Mouse (Mus musculus) thymus, postnatal 10 days (tissue): ENCODE measurements around the gene Ccnl1.

Experiments
- DNase-seq, 2 experiments: peaks; one replicate each; pipeline ENCODE4 v3.0.0; 2021; ENCODE audit warnings: low spot score in 2 of 2

The Ccnl1 gene

DNA sequence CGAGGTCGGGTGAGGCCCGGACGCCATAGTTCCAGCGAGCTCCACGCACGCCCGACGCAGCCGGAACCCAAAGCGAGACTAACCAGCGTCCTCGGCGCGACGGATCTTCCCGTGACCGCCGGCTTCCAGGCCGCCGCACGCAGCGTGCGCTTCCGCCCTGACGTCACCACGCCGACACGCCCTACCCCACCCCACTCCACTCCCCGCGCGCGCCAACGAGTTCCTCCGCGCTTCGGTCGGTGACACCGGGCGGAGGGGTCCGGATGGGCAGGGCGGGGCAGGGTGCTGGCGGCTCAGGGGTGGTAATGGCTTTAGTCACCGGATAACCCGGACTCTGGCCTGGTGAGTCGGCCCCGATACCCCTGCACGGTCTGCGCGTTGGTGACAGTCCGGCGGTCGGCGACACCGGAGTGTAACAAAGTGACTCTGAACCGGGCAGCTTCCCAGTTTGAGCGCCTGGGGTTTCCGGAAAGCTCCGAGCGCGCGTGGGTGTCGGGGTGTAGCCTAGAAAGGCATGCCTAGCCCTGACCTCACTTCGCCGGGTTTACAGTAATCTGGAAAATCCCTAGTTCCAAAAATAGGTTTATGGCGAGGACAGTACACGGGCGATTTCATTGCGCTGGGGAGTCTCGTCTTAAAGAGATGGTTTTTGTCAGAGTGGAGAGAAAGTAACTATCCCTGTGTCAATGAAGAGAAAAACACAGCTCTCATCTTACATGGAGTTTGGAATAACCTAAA, at the start of gene Ccnl1:
Gene Ccnl1 (minus strand): TSS at position 148 of the 738 bp plus-strand sequence.
- DNase-seq: peak; percentile 94 to 96

DNA sequence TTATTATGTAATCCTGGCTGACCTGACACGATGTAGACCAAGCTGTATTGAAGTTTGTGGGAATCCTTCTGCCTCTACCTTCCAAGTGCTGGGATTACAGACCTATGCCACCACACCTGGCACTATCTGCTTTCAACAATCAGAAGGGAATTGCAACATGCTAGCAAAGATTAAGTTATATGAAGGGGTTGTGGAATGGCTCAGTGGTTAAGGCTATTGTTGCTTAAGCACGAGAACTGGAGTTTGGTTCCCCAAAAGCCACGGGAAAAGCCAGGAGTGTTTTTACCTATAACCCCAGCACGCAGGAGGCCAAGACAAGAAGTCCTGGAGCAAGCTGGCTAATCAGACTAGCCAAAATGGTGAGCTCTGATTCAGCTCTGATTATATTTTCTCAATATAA, 46.9 kb upstream of the Ccnl1 start:
- no peak for DNase-seq

DNA sequence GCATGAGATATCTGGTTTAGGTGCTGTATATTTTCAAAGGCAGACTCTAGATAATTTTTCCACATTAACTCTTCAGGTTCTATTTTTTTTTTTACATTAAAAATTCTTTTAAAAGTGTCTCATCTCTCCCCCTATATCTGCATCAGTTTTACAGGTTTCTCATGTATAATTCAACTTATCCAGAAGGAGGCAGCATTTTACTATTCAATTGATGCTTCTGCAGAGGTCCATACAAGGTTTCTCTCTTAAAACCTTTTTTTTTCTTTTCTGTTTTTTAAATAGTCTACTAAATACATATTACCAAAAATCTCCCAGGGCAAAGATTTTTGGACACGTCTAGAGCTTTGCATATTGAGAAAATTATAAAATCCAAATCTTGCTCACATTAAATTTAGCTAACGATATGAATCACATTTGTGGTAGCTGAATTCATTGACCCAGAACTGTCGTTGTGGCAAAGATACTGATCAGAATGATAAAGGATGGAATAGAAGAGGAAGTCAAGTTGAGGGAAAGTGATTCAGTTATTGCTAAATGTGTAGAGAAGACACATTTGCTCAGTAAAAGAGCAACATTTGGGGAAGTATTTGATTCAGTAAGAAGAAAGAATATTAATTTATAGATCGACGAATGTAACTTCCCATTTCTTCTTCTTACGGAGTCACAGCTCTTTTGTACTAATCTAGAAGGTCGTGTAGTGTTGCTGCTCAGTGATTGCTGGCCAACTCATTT, 46.3 kb upstream of the Ccnl1 start:
- DNase-seq: no peak

DNA sequence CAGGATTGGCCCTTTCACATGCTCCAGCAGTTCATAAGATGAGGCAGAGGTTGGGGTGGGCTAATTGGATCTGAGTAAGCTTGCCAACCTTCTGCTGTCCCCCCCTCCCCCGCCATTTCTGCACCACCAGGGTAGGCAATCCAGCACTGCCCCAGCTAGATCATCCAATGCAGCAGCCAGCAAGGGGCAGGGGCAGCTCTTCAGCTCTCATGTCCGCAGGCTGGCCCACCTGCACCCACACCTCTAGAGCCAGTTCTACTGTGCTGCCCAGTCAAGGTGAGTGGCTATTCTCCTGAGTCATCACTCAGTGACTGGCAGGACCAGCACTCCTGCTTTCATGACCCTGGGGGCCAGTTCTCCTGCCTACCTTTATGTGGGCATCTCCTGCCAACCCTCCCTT, 42.4 kb upstream of the Ccnl1 start:
- DNase-seq: no peak

DNA sequence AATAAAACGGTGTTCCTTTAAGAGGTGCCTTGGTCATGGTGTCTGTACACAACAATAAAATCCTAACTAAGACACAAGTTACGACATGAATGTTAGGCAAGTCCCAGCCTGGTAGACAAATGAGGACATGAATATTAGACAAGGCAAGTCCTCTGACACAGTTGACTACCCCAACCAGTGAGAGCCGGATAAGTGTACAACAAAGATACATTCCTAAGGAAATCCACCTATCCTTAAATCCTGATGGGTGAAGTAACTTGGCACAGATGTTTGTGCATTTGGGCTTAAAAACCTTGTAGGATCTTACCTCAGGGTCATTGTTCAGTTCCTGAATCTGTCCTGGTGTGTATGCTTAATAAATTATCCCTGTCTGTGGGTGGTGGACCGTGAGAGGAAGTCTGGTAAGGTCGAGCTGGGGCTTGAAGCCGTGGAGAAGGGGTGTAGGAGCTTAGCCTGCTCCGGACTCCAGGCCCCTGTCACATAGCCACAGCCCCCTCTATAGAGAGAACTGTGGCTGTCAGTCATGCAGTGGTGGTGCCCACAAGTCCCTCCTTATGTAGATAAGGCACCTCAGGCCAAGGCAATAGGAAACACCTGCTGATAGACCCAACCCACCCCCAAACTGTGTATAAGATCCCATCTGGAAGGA, 39.4 kb upstream of the Ccnl1 start:
- DNase-seq: no peak

DNA sequence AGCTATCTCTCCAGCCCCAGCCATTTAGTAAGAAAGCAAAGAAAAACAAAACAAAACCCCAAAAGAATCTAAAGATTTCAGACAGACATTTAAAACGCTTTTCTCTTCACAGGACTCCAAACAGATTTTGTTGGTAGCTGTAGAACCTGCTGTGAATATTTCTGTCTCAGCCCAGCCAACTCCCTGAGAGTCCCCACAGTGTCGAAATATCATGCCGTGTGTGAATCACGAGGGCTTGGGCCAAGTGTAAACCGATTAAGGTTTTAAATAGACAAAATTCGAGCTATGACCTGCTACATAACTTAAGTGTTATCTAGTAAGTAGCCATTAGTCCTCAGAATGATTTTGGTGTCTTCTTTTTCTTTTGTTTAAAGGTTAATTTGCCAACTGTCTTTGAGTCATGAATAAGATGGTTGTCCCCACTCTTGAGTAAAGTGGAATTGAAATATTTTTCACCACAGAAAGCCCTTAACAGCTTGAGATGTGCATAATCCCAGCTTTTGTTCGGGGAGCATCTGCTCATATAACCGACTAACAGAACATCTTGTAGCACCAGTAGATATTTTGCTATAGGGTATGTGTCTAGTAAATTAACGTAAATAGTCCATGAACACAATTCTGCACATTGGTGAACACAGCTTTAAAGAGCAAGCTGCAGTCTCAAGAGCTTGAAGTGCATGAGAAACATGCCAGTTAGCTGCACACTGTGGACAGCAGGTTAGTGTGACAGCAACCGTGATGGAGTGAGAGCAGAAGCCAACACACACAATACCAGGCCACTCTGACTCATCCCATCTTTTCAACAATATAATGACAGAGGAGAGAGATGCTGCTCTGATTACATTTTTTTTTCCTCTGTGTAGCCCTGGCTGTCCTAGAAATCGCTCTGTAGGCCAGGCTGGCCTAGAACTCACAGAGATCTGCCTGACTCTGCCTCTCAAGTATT, 34.6 kb upstream of the Ccnl1 start:
- no peak for DNase-seq

DNA sequence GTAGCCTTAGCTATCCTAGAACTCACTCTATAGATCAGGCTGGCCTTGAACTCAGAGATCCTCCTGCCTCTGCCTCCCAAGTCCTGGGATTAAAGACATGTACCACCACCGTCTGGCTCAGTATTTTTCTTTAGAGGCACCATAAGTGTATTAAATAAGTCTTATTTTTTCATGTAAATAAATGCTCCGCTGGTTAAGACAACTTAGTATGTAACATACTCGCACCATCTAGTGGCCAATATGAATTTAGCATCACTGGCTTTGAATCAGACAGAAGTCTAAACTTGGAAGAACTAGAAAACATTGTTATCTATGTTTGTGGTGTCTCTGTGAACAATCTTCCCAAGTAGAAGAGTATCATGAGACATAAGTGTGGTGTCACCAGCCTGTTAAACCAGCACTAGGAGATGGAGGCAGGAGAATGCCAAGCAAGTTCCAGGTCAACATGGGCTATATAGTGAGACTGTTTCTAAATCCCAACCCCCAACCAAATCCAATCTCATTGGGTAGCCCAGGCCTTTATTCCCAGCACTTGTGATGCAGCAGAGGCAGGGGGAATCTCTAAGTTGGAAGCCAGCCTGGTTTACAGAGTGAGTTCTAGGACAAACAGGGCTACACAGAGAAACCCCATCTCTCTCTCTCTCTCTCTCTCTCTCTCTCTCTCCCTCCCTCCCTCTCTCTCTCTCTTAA, 33.1 kb upstream of the Ccnl1 start:
- peak; percentile 9 to 42 for DNase-seq

DNA sequence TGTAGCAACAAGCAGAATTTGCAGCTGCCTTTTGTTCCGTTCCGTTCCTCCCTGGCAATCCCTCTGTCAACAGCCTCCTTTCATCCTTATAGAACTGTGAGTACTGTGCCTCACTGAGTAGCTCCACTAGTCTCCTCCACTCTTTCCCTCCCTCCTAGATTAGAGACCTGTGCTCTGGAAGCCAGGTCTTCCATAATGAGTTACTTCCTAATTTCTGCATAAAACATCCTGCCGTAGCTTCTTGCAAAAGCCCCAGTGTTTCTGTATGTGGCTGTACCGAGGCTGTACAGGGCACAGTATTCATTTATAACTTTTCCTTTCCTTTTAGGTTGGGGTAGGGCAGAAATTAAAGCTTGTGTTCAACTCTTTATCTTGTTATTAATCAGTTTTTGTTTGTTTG, 32.5 kb upstream of the Ccnl1 start:
- no peak for DNase-seq

DNA sequence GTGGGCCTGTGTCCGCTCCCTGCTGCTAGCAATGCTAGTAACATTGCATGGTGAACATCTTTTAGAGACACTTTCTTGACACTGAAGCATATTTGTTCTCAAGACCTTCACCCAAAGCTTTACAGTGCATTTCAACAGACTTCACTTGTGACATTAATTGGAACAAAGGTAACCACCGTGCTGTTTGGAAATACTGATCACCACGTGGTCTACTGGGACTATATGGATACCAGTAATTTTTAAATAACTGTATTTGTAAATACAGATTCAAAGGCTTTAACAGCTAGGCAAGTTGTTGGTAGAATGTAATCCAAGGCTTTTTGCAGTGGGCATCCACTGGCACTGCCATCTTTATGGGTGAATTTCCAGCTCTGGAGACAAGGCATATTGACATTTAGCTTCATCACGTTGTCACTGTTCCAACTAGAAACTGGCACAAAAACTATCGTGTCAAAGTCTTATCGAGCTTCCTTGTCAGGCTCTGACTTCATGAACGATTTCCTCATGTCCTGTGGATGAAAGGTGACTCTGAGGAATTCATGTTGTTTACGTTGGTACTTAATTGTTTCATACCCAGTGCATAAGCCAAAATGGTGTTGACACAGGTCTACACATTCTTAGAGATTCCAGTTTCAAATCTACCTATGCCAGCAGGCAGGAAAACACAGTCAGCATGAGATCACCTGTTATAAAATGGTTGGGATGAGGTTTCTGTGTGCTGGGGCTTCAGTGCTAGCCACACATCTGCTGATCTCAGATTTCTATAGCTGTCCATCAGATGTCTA, 30.9 kb upstream of the Ccnl1 start:
- DNase-seq: no peak

DNA sequence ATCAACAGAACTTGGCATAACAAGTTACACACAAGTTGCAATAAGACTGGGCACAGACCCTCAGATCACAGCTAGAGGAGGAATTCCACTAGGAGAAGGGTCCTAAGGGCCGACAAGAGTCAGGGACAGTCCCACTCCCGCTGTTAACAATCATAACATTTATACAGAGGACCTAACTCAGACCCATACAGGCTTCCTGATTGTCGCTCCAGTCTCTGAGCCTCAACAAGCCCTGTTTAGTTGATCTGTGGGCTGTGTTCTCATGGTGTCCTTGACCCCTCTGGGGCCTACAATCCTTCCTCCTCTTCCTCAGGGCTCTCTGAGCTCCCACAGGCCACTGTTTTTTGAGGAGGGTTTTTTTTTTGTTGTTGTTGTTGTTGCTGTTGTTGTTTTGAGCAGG, 18.2 kb upstream of the Ccnl1 start:
- DNase-seq: no peak

DNA sequence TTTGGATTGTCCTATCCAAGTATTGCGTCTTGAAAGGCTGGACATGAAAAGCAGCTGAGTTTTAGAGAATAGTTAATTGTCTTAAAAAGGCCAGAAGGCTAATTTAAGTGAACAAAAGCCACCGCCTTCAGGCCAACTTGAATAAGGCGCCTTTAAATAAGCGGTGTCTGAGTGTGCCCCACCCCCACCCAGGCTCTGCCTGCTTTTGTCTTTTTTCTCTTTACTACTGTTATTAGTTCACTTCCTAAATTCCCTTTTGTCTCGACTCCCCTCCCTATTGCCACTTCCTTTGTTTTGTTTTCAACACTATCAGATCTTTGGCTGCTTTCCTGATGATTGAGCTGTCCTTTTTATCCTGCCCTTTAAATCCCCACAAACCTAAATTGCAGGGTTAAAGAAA, 17.3 kb upstream of the Ccnl1 start:
- peak; percentile 23 to 31 for DNase-seq

DNA sequence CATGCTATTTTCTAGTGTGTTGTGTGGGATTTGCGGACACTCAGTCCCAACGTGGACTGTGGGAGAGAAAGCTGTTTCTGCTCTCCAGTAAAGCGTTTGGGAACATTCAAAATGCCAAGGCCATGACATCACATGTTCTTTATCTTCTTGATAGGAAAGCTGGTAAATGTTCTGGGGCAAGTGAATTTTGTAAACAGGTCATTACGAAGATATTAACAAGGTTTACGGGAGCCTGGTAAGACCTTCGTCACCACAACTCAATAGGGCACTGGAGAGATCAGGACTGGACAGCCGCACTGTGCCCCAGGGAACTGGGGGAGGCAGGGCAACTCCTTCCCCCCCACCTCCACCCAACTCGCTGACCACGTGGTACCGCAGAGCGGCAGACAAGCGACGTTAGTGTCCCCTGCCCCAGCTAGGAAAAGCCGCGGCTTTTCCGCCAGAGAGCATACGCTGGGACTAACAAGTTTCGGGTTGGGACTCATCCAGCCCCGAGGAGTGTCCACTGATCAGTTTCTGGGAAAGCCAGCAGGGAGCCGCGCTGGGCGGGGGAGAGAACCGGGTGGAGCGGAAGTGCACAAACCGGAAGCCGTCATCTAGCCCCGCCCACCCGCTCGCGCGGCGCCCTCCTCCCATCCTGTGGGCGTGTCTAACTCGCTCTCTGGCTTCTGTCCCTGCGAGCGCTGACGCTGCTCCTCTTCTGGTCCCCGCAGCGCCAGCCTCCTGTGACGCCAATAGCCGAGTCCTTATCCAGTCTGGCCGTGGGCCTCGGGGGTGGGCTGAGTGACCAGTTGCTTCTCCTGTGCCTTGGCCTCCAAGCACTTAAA, 16.4 kb upstream of the Ccnl1 start:
- peak; percentile 92 to 98 for DNase-seq

DNA sequence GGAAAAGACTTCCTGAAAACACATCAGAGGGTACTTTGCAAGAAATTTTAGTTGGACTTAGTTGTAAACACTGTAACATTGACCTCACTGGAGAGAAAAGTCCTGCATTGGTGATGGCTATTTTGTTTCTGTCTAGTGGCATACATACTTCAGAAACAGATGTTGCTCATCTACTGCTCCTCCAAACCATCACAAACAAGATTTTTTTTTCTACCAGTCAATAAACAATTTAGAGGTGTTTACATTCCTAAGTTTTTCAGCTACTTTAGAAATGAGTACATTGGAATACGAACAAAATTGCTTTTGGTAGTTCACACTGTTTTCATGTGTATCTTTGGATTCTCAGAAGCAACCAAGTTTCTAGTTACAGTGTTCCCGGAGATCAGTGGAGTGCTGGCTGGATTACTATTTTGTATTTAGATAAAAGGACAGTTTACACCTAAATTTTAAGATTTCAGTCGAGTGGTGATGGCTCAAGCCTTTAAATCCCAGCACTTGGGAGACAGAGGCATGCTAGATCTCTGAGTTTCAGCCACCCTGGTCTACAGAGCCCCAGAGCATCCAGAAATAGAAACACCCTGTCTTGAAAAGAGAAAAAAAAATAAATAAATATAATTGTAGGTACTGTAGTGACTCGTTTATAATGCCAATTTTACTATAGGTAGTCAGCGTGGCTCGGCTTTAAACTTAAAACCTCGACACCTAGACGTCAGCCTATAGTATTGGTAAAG, 15.6 kb upstream of the Ccnl1 start:
- DNase-seq: no peak

DNA sequence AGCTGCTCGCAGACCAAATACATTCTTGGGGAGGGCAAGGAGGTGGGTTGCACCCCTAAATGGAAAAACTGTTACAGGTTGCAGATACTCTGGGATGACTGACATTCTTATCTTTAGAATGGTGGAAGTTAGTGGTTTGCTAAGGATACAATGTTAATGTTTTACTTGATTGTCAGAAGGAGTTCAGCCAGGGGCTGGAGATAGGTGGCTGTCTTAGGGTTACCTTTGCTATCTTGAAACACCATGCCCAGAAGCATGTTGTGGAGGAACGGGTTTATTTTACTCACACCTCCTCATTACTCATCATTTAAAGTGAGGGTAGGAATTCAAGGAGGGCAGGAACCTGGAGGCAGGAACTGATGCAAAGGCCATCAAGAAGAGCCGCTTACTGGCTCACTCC, 11.1 kb upstream of the Ccnl1 start:
- no peak for DNase-seq

DNA sequence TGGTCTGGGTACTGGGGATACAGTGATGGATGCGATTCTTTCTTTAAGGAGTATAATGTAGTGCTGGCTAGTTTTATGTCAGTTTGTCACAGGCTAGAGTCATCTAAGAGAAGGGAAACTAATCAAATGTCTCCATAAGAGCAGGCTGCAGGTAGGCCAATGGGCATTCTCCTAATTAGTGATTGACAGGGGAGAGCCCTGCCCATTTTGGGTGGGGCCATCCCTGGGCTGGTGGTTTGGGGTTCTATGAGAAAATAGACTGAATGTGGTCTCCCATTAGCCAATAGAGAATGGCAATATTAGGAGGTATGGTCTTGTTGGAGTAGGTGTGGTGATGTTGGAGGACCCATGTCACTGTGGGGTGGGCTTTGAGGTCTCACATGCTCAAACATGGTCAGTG, 8.3 kb upstream of the Ccnl1 start:
- DNase-seq: no peak

DNA sequence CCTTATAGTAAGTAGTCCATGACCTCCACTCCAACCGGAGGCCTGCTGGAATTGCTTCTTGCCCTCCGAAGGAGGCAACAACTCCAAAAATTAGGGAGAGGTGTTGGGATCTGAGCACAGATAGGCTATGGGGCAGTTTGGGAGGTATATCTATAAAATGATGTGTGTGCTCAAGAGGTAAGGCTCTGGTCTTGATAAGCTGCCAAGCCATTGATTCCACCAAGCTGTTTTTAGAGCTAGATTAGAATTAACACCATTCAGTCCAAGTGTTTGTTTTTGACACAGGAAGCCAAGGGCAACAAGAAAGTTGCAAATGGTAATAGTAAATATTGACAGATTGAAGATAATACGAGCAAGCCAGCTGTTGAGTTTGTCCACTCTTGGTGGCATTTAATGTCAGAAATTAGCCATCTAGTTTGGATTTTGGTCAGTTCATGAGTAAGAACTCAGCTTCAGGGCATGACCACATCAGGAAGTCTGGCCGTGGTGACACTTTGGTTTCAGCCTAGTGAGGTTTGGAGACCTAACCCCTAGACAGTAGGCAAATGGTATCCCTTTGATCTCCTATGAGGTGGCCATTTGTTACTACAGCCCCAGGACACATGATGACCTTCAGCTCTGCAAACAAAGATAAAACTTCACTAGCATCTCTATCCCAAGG, 4.4 kb upstream of the Ccnl1 start:
- DNase-seq: no peak

DNA sequence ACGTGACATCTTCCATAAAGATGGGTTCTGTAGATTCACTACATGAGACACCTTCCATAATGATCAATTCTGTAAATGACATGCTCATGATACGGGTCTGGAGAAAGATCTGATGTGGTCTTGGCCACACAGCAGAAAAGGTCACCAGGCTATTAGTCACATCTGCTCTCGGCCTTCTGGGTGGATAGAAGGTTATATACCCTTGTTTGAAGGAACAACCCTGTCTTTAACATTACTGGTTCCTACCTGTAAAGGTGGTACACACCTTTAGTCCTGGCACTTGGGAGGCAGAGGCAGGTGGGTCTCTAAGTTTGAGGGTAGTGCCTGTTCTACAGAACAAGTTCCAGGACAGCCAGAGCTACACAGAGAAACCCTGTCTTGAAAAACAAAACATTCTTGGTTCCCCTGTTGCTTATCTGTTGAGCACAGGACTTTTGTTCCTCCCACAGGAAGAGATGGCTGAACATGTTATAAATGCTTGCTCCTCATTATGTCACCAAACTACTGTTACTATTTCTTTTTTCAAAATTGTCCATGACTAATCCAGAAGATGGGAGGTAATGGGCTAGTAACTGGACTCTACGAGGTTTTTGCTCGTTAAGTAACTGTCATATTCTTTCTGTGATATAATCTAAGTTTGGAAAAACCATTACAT, 2.4 kb upstream of the Ccnl1 start:
- DNase-seq: no peak
